Mouse (Mus musculus): Measurements from ENCODE around the gene Smim22.

DNA sequence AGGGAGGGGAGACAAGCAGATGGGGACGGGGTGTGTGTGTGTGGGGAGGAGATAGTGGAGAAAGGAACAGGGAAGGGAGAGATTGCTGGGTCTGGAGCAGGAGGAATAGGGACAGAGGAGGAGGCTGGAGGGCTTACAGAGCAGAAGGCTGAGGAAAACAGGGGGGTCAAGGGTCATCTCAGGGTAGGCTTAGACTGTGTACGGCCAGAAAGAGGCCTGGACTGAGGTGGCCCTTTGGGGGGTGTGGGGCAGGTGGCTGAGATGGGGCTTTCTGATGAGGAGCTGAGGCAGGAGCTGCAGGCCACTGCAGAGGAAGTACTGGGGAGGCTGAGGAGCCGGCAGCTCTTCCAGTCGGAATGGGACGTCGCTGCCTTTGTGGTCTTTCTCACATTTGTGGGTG lies 404 bp downstream of the Smim22 start:
- TF ChIP-seq CHD2 (IDR thresholded peaks at IDR 0.05; ENCODE audit: low read depth, low read length) (no peak), ZNF384 (IDR thresholded peaks at IDR 0.05; ENCODE audit: low read depth, low read length) (no peak), ZC3H11A (IDR thresholded peaks at IDR 0.05; ENCODE audit: borderline replicate concordance, low read depth, low read length) (no peak), HCFC1 (IDR thresholded peaks at IDR 0.05; ENCODE audit: borderline replicate concordance, insufficient read depth, low read length) (no peak), MAFK (IDR thresholded peaks at IDR 0.05; ENCODE audit: insufficient read depth, low read depth, low read length) (no peak)
